In the genomic region with DNA sequence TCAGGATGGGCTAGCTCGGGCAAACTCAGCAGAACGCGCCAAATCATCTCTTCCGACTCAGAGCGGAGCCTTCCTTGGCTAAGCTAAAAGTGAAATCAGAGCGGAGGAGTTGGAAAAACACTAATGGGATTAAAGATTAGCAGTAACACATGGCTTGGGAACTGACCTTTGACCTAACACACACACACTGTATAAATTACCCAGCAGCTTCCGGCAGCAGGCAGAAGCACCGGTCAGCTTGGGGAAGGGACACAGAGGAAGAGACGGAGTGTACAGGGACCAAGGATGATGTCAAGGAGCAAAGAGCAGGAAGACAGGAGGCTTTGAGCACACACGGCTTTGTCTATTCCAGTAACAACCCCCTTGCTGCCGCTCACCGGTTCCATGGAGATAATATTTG, we compare ENCODE assay signal across 14 mouse cellular contexts. TPM values are rescaled to one million over a fixed set of nuclear protein-coding genes. Genes with fewer than 3 reads are reported as not detected.
DNase-seq lines count a peak whose midpoint lies in the region; ATAC-seq and TF ChIP-seq lines count a peak whose summit lies in the region.
"Had no signal": no experiment of that assay in that cellular context is flagged by ENCODE, and none has a peak within 500 bp of the region (broad histone marks: within the 10 kb centered on the region; RNA-seq: fewer than 3 reads in every experiment).

A gene (plus strand): TSS at position 208 of the 400 bp plus-strand sequence.

- no peak for ATAC-seq in lung, embryonic 14.5 days (ENCODE audit: insufficient read depth)
- ATAC-seq in intestine, embryonic 14.5 days (replicated peaks; ENCODE audit: low FRiP score, low TSS enrichment, low read depth) = 0 out of 2 replicates have a peak, but pooled peaks have one; percentile 26
- no peak for ATAC-seq in neural tube, embryonic 15.5 days (ENCODE audit: low FRiP score)
- no peak for ATAC-seq in activated CD4-positive, CD25-positive, alpha-beta regulatory T cell, adult 4 months
- ATAC-seq: forebrain, postnatal 0 days; midbrain, embryonic 13.5 days had no signal

- H3K4me1 ChIP-seq in lung, embryonic 14.5 days (ENCODE audit: insufficient read depth) = no peaks in the 10 kb centered on the region; the same call in 1 of the 2 replicates
- H3K4me1 ChIP-seq in intestine, embryonic 14.5 days (replicated peaks; ENCODE audit: control insufficient read depth, insufficient read depth, low read length) = peaks cover 21% of the 10 kb centered on the region
- peaks cover 18% of the 10 kb centered on the region for H3K4me1 ChIP-seq in neural tube, embryonic 15.5 days

- H3K9me3 ChIP-seq in lung, embryonic 14.5 days (ENCODE audit: low read depth, low read length) = 0 out of 2 replicates have a peak, but pooled peaks cover 5% of the 10 kb centered on the region
- H3K9me3 ChIP-seq in intestine, embryonic 14.5 days (ENCODE audit: control insufficient read depth, low read length) = peaks cover 7% of the 10 kb centered on the region; the same call in 1 of the 2 replicates
- no peaks in the 10 kb centered on the region for H3K9me3 ChIP-seq in neural tube, embryonic 15.5 days (replicated peaks)
- H3K9me3 ChIP-seq: embryonic facial prominence, embryonic 13.5 days had no signal

- no peak within 1 kb of the TSS for H3K4me3 ChIP-seq in lung, embryonic 14.5 days (ENCODE audit: low read depth, low read length)
- H3K4me3 ChIP-seq in intestine, embryonic 14.5 days (ENCODE audit: low read depth, low read length) = no peak within 1 kb of the TSS
- no peak within 1 kb of the TSS for H3K4me3 ChIP-seq in neural tube, embryonic 15.5 days (replicated peaks)
- H3K4me3 ChIP-seq: embryonic facial prominence, embryonic 13.5 days; midbrain, embryonic 13.5 days had no signal

- H3K9ac ChIP-seq in lung, embryonic 14.5 days = no peak within 1 kb of the TSS
- H3K9ac ChIP-seq in intestine, embryonic 14.5 days (ENCODE audit: low read length) = no peak within 1 kb of the TSS
- H3K9ac ChIP-seq in neural tube, embryonic 15.5 days (replicated peaks) = no peak within 1 kb of the TSS
- H3K9ac ChIP-seq: embryonic facial prominence, embryonic 13.5 days; forebrain, postnatal 0 days; midbrain, embryonic 13.5 days had no signal

- no peaks in the 10 kb centered on the region for H3K27me3 ChIP-seq in lung, embryonic 14.5 days (ENCODE audit: insufficient read depth, low read length)
- no peaks in the 10 kb centered on the region for H3K27me3 ChIP-seq in intestine, embryonic 14.5 days (replicated peaks; ENCODE audit: control insufficient read depth, insufficient read depth, low read length)
- H3K27me3 ChIP-seq in neural tube, embryonic 15.5 days (replicated peaks) = no peaks in the 10 kb centered on the region
- H3K27me3 ChIP-seq: embryonic facial prominence, embryonic 13.5 days; midbrain, embryonic 13.5 days had no signal

- H3K27ac ChIP-seq in lung, embryonic 14.5 days (ENCODE audit: low read depth) = no peak within 1 kb of the TSS
- H3K27ac ChIP-seq in intestine, embryonic 14.5 days (ENCODE audit: low read depth) = no peak within 1 kb of the TSS
- H3K27ac ChIP-seq in neural tube, embryonic 15.5 days (replicated peaks) = peak within 1 kb of the TSS; percentile 72
- H3K27ac ChIP-seq: midbrain, embryonic 13.5 days had no signal

- H3K36me3 ChIP-seq in lung, embryonic 14.5 days (ENCODE audit: insufficient read depth) = no peaks in the 10 kb centered on the region
- no peaks in the 10 kb centered on the region for H3K36me3 ChIP-seq in intestine, embryonic 14.5 days (ENCODE audit: control insufficient read depth, insufficient read depth, low read length)
- no peaks in the 10 kb centered on the region for H3K36me3 ChIP-seq in neural tube, embryonic 15.5 days
- H3K36me3 ChIP-seq: embryonic facial prominence, embryonic 13.5 days; midbrain, embryonic 13.5 days had no signal

- no peak within 1 kb of the TSS for H3K4me2 ChIP-seq in lung, embryonic 14.5 days
- no peak within 1 kb of the TSS for H3K4me2 ChIP-seq in intestine, embryonic 14.5 days (ENCODE audit: low read length)
- no peak within 1 kb of the TSS for H3K4me2 ChIP-seq in neural tube, embryonic 15.5 days
- H3K4me2 ChIP-seq: midbrain, embryonic 13.5 days had no signal

- WGBS in lung, embryonic 14.5 days = 45% methylated on average over 12 of the region's 12 CpGs
- 46% methylated on average over 12 of the region's 12 CpGs for WGBS in intestine, embryonic 14.5 days
- 81% methylated on average over 12 of the region's 12 CpGs for WGBS in neural tube, embryonic 15.5 days

- no peak for TF ChIP-seq CTCF in lung, embryonic 14.5 days (IDR thresholded peaks at IDR 0.05; ENCODE audit: low read depth)

- peak; percentile 15 for DNase-seq in lung, embryonic 14.5 days
- DNase-seq in lung, postnatal 25 days (ENCODE audit: low spot score) = no peak
- DNase-seq in intestine, embryonic 14.5 days (ENCODE audit: low spot score) = no peak
- DNase-seq in kidney, postnatal 25 days = peak; percentile 64 to 80
- no peak for DNase-seq in thymus, postnatal 14 days
- no peak for DNase-seq in ovary, postnatal 14 days (ENCODE audit: low spot score)
- DNase-seq: cerebellum, adult 18-20 months; forebrain, postnatal 0 days; lung, adult 2 months; thymus, postnatal 36 days had no signal

RNA-seq across cellular contexts. Expression of the gene that starts here (rescaled TPM):
- polyA plus RNA-seq in lung, embryonic 14.5 days (2014; fragmentation: Nextera tagmentation; extraction: Ambion mirVana) = 0.43 and 0.75 TPM in 2 replicates
- 0.97 and 1.4 TPM in 2 replicates for polyA plus RNA-seq in intestine, embryonic 14.5 days (2014; fragmentation: Nextera tagmentation; extraction: Ambion mirVana)
- 0.14 and 0.40 TPM in 2 replicates for polyA plus RNA-seq in neural tube, embryonic 15.5 days (2015; fragmentation: Nextera tagmentation; extraction: Ambion mirVana)
- polyA plus RNA-seq in activated CD4-positive, CD25-positive, alpha-beta regulatory T cell, adult 4 months (2017; shearing (Covaris generic)) = not detected

Comparison
In these comparisons a context has a peak if more than half of its experiments do, and no peak if none do; other contexts are left out.
1. Peak in DNase-seq in lung, embryonic 14.5 days; RNA of the gene not detected or under 1 TPM.
2. DNase-seq: peak in kidney, postnatal 25 days (2 of 2); none in lung, postnatal 25 days (single experiment), intestine, embryonic 14.5 days (single experiment), thymus, postnatal 14 days (single experiment) and ovary, postnatal 14 days (single experiment).